Mouse (Mus musculus) liver, embryonic 11.5 days (tissue): ENCODE measurements around the gene Pecam1. TPM values are rescaled to one million over a fixed set of nuclear protein-coding genes. Genes with fewer than 3 reads are reported as not detected.

Experiments used
- ATAC-seq: fragments of 200-750 bp; cut with Nextera tagmentation; replicated peaks from 2 replicates; pipeline ENCODE4 v1.8.0; 2017; ENCODE audit warnings: moderate number of reproducible peaks, mild to moderate bottlenecking, moderate TSS enrichment, moderate library complexity; ENCODE audit not compliant: low FRiP score
- DNase-seq: peaks from one replicate; pipeline ENCODE4 v3.0.0-alpha.2; 2017; ENCODE audit warnings: low spot score
- H3K27ac ChIP-seq: fragments of 300-500 bp; sonication (generic); 2 replicates; pipeline ENCODE4 v1.5.1; 2014; ENCODE audit warnings: mild to moderate bottlenecking, low read depth, low read length, control low read depth
- H3K27me3 ChIP-seq: fragments of 300-500 bp; sonication (generic); replicated peaks from 2 replicates; pipeline ENCODE4 v1.6.1; 2014; ENCODE audit warnings: low read length, mixed read lengths; ENCODE audit not compliant: control insufficient read depth, insufficient read depth
- H3K36me3 ChIP-seq: fragments of 300-500 bp; sonication (generic); 2 replicates; pipeline ENCODE4 v1.6.1; 2014; ENCODE audit warnings: mild to moderate bottlenecking, low read length, moderate library complexity, mixed read lengths; ENCODE audit not compliant: control insufficient read depth, insufficient read depth
- H3K4me1 ChIP-seq: fragments of 300-500 bp; sonication (generic); replicated peaks from 2 replicates; pipeline ENCODE4 v1.6.1; 2014; ENCODE audit warnings: low read length, mixed read lengths; ENCODE audit not compliant: control insufficient read depth, insufficient read depth
- H3K4me2 ChIP-seq: fragments of 300-500 bp; sonication (generic); 2 replicates; pipeline ENCODE4 v1.6.1; 2014; ENCODE audit warnings: mild to moderate bottlenecking, control low read depth, moderate library complexity
- H3K4me3 ChIP-seq: fragments of 300-500 bp; sonication (generic); 2 replicates; pipeline ENCODE4 v1.5.1; 2014; ENCODE audit warnings: low read depth, low read length, control low read depth
- H3K9ac ChIP-seq: fragments of 300-500 bp; sonication (generic); 2 replicates; pipeline ENCODE4 v1.6.1; 2014; ENCODE audit warnings: low read depth, low read length, control low read depth
- H3K9me3 ChIP-seq: fragments of 300-500 bp; sonication (generic); 2 replicates; pipeline ENCODE4 v1.6.1; 2016; ENCODE audit warnings: low read length, inconsistent platforms, mixed read lengths; ENCODE audit not compliant: control insufficient read depth
- WGBS: fragments of 180-500 bp; shearing (Covaris S2); extraction: QIAGEN DNeasy Blood & Tissue Kit; methylation state at CpG from one replicate; pipeline ENCODE4 v1.1.7; 2014; 5-methylcytosine and 5-hydroxymethylcytosine counted together
- polyA plus RNA-seq: library from polyadenylated mRNA; unstranded; fragments of >200 nt; fragmentation: Nextera tagmentation; extraction: Ambion mirVana; gene quantifications from 2 replicates; pipeline ENCODE4 v1.2.1, GENCODE M21; 2014

Pecam1 gene
- polyA plus RNA-seq, 1 experiment from 2014 or later = 18.0 TPM

GRCm38 (mm10) chr11:106683345-106683744, 67.1 kb downstream of the Pecam1 start:
- Histone ChIP-seq H3K9me3 (no peaks in the 10 kb centered on the region), H3K4me3 (no peak overlapping the region), H3K27me3 (no peaks in the 10 kb centered on the region), H3K9ac (no peak overlapping the region), H3K4me1 (no peaks in the 10 kb centered on the region), H3K36me3 (no peaks in the 10 kb centered on the region), H3K27ac (no peak overlapping the region), H3K4me2 (no peak overlapping the region)
- 78% methylated on average over 3 of the region's 3 CpGs for WGBS
- DNase-seq = no peak
- no peak for ATAC-seq

GRCm38 (mm10) chr11:106681138-106681537, 69.3 kb downstream of the Pecam1 start:
- no peaks in the 10 kb centered on the region for H3K9me3 ChIP-seq
- H3K4me1 ChIP-seq = no peaks in the 10 kb centered on the region
- ATAC-seq = no peak
- no peak for DNase-seq
- H3K4me2 ChIP-seq = no peak overlapping the region
- H3K9ac ChIP-seq = no peak overlapping the region
- no peak overlapping the region for H3K27ac ChIP-seq
- no peaks in the 10 kb centered on the region for H3K36me3 ChIP-seq
- no peak overlapping the region for H3K4me3 ChIP-seq
- 81% methylated on average over 6 of the region's 6 CpGs for WGBS
- H3K27me3 ChIP-seq = no peaks in the 10 kb centered on the region

DNA sequence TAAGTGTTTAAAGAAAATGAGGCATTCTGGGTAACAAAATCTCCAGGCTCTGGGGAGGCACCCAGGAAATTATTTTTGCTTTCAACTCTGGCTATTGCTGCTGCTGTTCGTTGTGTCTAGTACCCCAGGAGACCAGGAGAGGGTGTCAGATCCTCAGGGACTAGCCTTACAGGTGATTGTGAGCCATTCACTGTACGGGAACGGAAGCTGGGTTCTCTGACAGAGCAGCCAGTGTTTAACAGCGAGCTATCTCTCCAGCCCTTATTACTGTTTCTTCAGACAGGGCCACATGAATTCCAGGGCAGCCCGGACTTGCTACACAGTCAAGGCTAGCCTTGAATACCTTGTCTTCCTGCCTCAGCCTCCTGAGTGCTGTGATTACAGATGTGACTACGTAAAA, 70.6 kb downstream of the Pecam1 start:
- no peak for DNase-seq
- no peaks in the 10 kb centered on the region for H3K27me3 ChIP-seq
- ATAC-seq = no peak
- H3K4me1 ChIP-seq = peaks cover 8% of the 10 kb centered on the region
- no peak overlapping the region for H3K4me2 ChIP-seq
- WGBS = 69% methylated on average over 6 of the region's 6 CpGs
- H3K27ac ChIP-seq = no peak overlapping the region
- no peaks in the 10 kb centered on the region for H3K36me3 ChIP-seq
- no peak overlapping the region for H3K4me3 ChIP-seq
- no peaks in the 10 kb centered on the region for H3K9me3 ChIP-seq
- H3K9ac ChIP-seq = no peak overlapping the region

- Histone ChIP-seq H3K4me3 (no peak overlapping the region), H3K4me1 (peaks cover 22% of the 10 kb centered on the region), H3K27me3 (no peaks in the 10 kb centered on the region), H3K27ac (no peak overlapping the region), H3K36me3 (no peaks in the 10 kb centered on the region), H3K4me2 (no peak overlapping the region), H3K9me3 (no peaks in the 10 kb centered on the region), H3K9ac (no peak overlapping the region)
- 84% methylated on average over 10 of the region's 10 CpGs for WGBS
- DNase-seq = no peak
- no peak for ATAC-seq
These were observed 72.4 kb downstream of the Pecam1 start for GRCm38 (mm10) chr11:106677910-106678591.

DNA sequence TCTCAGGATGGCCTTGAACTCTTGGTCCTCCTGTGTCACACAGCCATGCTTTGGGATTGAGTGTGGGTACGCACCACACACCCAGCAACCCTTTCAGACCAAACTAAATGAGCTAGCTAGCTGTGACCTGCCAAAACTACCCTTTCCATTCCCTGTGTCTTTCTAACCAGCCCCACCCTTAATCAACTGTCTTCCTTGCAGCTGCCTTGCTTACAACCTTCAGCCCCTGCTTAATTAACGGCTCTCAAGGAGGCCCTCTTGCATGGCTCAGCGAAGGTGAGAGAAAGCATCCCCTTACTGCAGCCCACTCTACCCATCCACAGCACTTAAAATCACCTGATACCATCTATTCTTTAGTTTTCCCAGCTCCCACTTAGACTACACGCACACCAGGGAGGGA, 73.1 kb downstream of the Pecam1 start:
- DNase-seq = no peak
- H3K9ac ChIP-seq = no peak overlapping the region
- no peak overlapping the region for H3K4me2 ChIP-seq
- no peak overlapping the region for H3K4me3 ChIP-seq
- H3K36me3 ChIP-seq = no peaks in the 10 kb centered on the region
- H3K27me3 ChIP-seq = no peaks in the 10 kb centered on the region
- ATAC-seq = no peak
- peaks cover 22% of the 10 kb centered on the region for H3K4me1 ChIP-seq
- H3K9me3 ChIP-seq = no peaks in the 10 kb centered on the region
- H3K27ac ChIP-seq = no peak overlapping the region
- 81% methylated on average over 4 of the region's 4 CpGs for WGBS

DNA sequence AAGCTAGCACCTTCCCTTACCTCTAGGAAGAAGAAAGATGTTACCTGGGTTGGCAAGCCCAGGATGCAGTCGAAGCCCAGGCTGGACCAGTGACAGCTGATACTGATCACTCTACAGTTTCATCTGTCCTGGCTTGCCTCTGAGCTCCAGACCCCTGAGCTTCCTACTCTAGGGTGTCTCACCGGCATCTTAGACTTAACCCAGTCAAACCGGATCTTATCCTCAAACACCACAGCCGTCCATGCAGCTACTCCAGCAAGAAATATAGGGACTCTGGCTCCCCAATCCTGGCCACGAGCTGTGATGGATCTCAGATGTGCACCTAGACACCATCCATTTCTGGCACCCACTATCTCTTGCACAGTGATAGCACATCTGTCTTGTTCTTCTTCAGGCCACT, 74.6 kb downstream of the Pecam1 start:
- no peak for ATAC-seq
- Histone ChIP-seq H3K9me3 (no peaks in the 10 kb centered on the region), H3K27me3 (no peaks in the 10 kb centered on the region), H3K4me3 (no peak overlapping the region), H3K4me1 (peaks cover 24% of the 10 kb centered on the region), H3K4me2 (no peak overlapping the region), H3K27ac (no peak overlapping the region), H3K36me3 (no peaks in the 10 kb centered on the region), H3K9ac (no peak overlapping the region)
- no peak for DNase-seq
- 84% methylated on average over 5 of the region's 5 CpGs for WGBS

- H3K9ac ChIP-seq = no peak overlapping the region
- no peaks in the 10 kb centered on the region for H3K36me3 ChIP-seq
- WGBS = 53% methylated on average over 10 of the region's 10 CpGs
- peaks cover 24% of the 10 kb centered on the region for H3K4me1 ChIP-seq
- ATAC-seq (peak; percentile 26; the same call in 1 of the 2 replicates), DNase-seq (no peak)
- no peaks in the 10 kb centered on the region for H3K27me3 ChIP-seq
- peak overlapping the region; percentile 37; the same call in 1 of the 2 replicates for H3K27ac ChIP-seq
- peak overlapping the region; percentile 48 for H3K4me2 ChIP-seq
- H3K9me3 ChIP-seq = no peaks in the 10 kb centered on the region
- H3K4me3 ChIP-seq = no peak overlapping the region
These were observed 75.2 kb downstream of the Pecam1 start for GRCm38 (mm10) chr11:106675201-106675726.

DNA sequence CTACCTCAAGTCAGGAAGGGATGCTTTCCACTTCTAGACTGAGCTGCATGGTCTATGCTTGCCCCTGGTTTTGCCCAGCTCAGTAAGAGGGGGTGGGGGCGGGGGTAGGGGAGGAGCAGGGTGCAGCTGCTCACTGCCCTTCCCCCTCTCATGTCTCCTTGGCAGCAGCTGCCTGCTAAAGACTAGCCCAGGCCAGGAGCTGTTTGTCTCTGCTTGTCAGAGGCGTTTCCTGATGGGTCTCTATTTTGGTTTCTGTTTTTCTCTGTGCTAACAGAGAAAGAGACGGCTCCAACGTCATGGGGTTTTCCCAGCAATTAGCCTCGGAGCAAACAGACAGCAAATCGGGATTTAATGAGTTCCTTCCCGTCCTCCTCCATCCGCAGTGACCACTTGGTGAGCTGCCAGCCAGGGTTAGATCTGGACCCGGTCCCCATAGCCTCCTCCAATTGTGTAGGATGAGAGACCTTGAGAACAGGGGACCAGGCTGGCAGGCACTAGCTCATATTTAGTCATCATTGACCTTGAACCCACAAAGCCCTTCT, 75.7 kb downstream of the Pecam1 start:
- peak; percentile 70 for ATAC-seq

More for the DNA sequence above, 75.7 kb downstream of the Pecam1 start:
- Histone ChIP-seq H3K9me3 (no peaks in the 10 kb centered on the region), H3K9ac (0 out of 2 replicates have a peak overlapping the region, but pooled peaks have one; percentile 6), H3K4me2 (peak overlapping the region; percentile 48), H3K36me3 (no peaks in the 10 kb centered on the region), H3K4me3 (no peak overlapping the region), H3K4me1 (peaks cover 26% of the 10 kb centered on the region), H3K27ac (peak overlapping the region; percentile 57), H3K27me3 (no peaks in the 10 kb centered on the region)
- 12% methylated on average over 9 of the region's 9 CpGs for WGBS
- DNase-seq = no peak
